Comparison of ENCODE assay signal across 8 mouse cellular contexts in the genomic region with DNA sequence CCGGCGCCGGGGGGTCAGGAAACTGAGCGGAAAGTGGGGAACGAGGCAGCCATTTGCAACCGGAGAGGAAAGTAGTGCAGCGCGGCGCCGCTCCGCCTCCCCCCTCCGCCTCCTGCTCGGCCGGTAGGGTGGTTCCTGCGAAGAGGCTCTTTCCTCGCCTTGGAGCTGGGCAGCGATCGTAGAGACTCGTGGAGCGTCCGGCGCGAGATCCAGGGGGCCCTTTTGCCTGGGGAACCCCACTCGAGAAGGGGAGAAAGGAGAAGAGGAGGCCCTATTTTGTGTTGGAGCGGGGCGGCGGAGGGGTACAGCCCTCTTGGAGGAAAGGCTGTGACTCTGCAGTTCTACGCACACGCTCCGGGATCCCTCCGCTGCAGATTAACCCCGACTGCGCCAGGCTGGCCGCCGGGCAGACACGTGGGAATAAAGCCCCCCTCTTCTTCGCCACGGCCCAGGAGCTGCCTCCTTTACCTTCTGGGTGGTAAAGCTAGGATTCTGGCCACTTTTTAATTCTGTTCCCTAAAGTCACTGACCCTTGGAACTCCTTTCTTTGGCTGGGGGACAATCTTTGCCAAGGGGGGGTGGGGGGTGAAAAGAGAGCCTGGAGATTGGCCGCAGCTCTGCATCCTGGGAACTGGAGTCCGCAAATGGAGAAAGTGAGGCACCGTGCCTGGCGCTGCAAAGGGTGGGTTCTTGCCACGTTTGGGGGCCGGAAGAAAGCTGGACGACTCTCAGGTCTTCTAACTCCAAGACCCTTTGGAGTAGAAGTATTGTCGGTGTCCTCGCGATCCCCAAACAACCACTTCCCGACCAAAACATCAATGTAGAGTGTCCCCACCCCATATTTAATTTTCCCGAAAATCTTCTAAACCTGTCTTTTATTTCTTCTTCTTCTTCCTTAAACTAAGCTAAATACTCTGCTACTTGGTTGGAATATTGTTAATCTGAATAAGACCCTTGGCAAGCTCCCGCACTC. TPM values are rescaled to one million over a fixed set of nuclear protein-coding genes. Genes with fewer than 3 reads are reported as not detected.
DNase-seq lines count a peak whose midpoint lies in the region; ATAC-seq lines count a peak whose summit lies in the region.

No protein-coding gene starts in this region.

- H3K36me3 ChIP-seq in hindbrain, embryonic 12.5 days = no peaks in the 10 kb centered on the region

- peaks cover 37% of the 10 kb centered on the region for H3K4me1 ChIP-seq in hindbrain, embryonic 12.5 days

- H3K27me3 ChIP-seq in hindbrain, embryonic 12.5 days = no peaks in the 10 kb centered on the region

- H3K4me2 ChIP-seq in hindbrain, embryonic 12.5 days (replicated peaks) = peak overlapping the region; percentile 99

- no peaks in the 10 kb centered on the region for H3K9me3 ChIP-seq in hindbrain, embryonic 12.5 days (replicated peaks)

- ATAC-seq in hindbrain, embryonic 12.5 days (ENCODE audit: low FRiP score) = peak; percentile 80

- DNase-seq in NIH3T3 (ENCODE audit: low read depth) = peak; percentile 96
- DNase-seq in cerebellum, postnatal 10 days = peak; percentile 95 to 97
- peak; percentile 90 to 93 for DNase-seq in frontal cortex, postnatal 10 days (ENCODE audit: low spot score in 2 of 2)
- peak; percentile 93 for DNase-seq in layer of hippocampus, postnatal 36 days
- DNase-seq in lung, postnatal 36 days = peak; percentile 96
- DNase-seq in retina, postnatal 1 day = peak; percentile 99
- peak; percentile 85 to 96 for DNase-seq in urinary bladder, adult 18-20 months (ENCODE audit: low spot score in 2 of 2)

- 2% methylated on average over 51 of the region's 51 CpGs for WGBS in hindbrain, embryonic 12.5 days

- H3K9ac ChIP-seq in hindbrain, embryonic 12.5 days = peak overlapping the region; percentile 99

- peak overlapping the region; percentile 98 for H3K27ac ChIP-seq in hindbrain, embryonic 12.5 days

- peak overlapping the region; percentile 91 for H3K4me3 ChIP-seq in hindbrain, embryonic 12.5 days

RNA-seq across cellular contexts. Expression of a gene that starts 1.2 kb away (rescaled TPM):
- polyA plus RNA-seq in hindbrain, embryonic 12.5 days (2016; fragmentation: Nextera tagmentation; extraction: Ambion mirVana) = 12.2 and 12.5 TPM in 2 replicates
- total RNA-seq in layer of hippocampus, postnatal 36 days (2021) = 100 to 1,000 TPM in 1 of 2 experiments, 10 to 100 TPM in 1; 81.4 to 101 TPM

RNA-seq across cellular contexts. Expression of a gene that starts 22.1 kb away (rescaled TPM):
- polyA plus RNA-seq in hindbrain, embryonic 12.5 days (2016; fragmentation: Nextera tagmentation; extraction: Ambion mirVana) = 22.0 and 27.0 TPM in 2 replicates
- 1 to 10 TPM; 6.8 to 7.0 TPM for total RNA-seq in layer of hippocampus, postnatal 36 days (2021)

RNA-seq across cellular contexts. Expression of a gene that starts 26.1 kb away (rescaled TPM):
- 0.84 and 1.1 TPM in 2 replicates for polyA plus RNA-seq in hindbrain, embryonic 12.5 days (2016; fragmentation: Nextera tagmentation; extraction: Ambion mirVana)
- total RNA-seq in layer of hippocampus, postnatal 36 days (2021) = under 1 TPM; 0.12 to 0.15 TPM

RNA-seq across cellular contexts. Expression of a gene that starts 40.9 kb away (rescaled TPM):
- polyA plus RNA-seq in hindbrain, embryonic 12.5 days (2016; fragmentation: Nextera tagmentation; extraction: Ambion mirVana) = 71.0 and 78.9 TPM in 2 replicates
- total RNA-seq in layer of hippocampus, postnatal 36 days (2021) = 10 to 100 TPM; 49.0 to 52.5 TPM

RNA-seq across cellular contexts. Expression of a gene that starts 45.8 kb away (rescaled TPM):
- 38.4 and 39.2 TPM in 2 replicates for polyA plus RNA-seq in hindbrain, embryonic 12.5 days (2016; fragmentation: Nextera tagmentation; extraction: Ambion mirVana)
- 10 to 100 TPM; 16.4 to 22.6 TPM for total RNA-seq in layer of hippocampus, postnatal 36 days (2021)

Comparison
In these comparisons a context has a peak if more than half of its experiments do, and no peak if none do; other contexts are left out.
1. Peak in every context shown above with its lines: DNase-seq, ATAC-seq, H3K4me3 ChIP-seq and H3K27ac ChIP-seq.